Mouse (Mus musculus) midbrain, embryonic 14.5 days (tissue): ENCODE measurements around the gene Nop10. TPM values are rescaled to one million over a fixed set of nuclear protein-coding genes. Genes with fewer than 3 reads are reported as not detected.

ENCODE experiments used
- ATAC-seq: fragments of 200-750 bp; cut with Nextera tagmentation; 2 replicates; pipeline ENCODE4 v1.8.0; 2017; ENCODE audit warnings: moderate number of reproducible peaks, moderate library complexity; ENCODE audit not compliant: low FRiP score, low TSS enrichment
- DNase-seq: peaks from one replicate; pipeline ENCODE4 v3.0.0-alpha.2; 2015
- H3K27ac ChIP-seq: fragments of 300-500 bp; sonication (generic); replicated peaks from 2 replicates; pipeline ENCODE4 v1.5.1; 2014; ENCODE audit warnings: mild to moderate bottlenecking, low read depth, low read length, moderate library complexity
- H3K27me3 ChIP-seq: fragments of 300-500 bp; sonication (generic); 2 replicates; pipeline ENCODE4 v1.6.1; 2014; ENCODE audit warnings: low read length, control low read depth, mixed read lengths; ENCODE audit not compliant: control insufficient read depth, insufficient read depth
- H3K36me3 ChIP-seq: fragments of 300-500 bp; sonication (generic); 2 replicates; pipeline ENCODE4 v1.6.1; 2014; ENCODE audit warnings: low read length, control low read depth; ENCODE audit not compliant: control insufficient read depth, insufficient read depth
- H3K4me1 ChIP-seq: fragments of 300-500 bp; sonication (generic); 2 replicates; pipeline ENCODE4 v1.6.1; 2014; ENCODE audit warnings: mild to moderate bottlenecking, antibody characterized with exemption, low read length, control low read depth; ENCODE audit not compliant: control insufficient read depth, insufficient read depth
- H3K4me2 ChIP-seq: fragments of 300-500 bp; sonication (generic); 2 replicates; pipeline ENCODE4 v1.6.1; 2014; ENCODE audit warnings: mild to moderate bottlenecking, low read length, moderate library complexity
- H3K4me3 ChIP-seq: fragments of 300-500 bp; sonication (generic); replicated peaks from 2 replicates; pipeline ENCODE4 v1.5.1; 2014; ENCODE audit warnings: low read depth, low read length
- H3K9ac ChIP-seq: fragments of 300-500 bp; sonication (generic); replicated peaks from 2 replicates; pipeline ENCODE4 v1.6.1; 2014; ENCODE audit warnings: mild to moderate bottlenecking, low read length, moderate library complexity
- H3K9me3 ChIP-seq: fragments of 300-500 bp; sonication (generic); 2 replicates; pipeline ENCODE4 v1.6.1; 2016; ENCODE audit warnings: low read length, control low read depth, mixed read lengths; ENCODE audit not compliant: control insufficient read depth
- WGBS: fragments of 180-500 bp; shearing (Covaris S2); extraction: QIAGEN DNeasy Blood & Tissue Kit; methylation state at CpG from one replicate; pipeline ENCODE4 v1.1.7; 2014; 5-methylcytosine and 5-hydroxymethylcytosine counted together
- polyA plus RNA-seq: library from polyadenylated mRNA; unstranded; fragments of >200 nt; fragmentation: Nextera tagmentation; extraction: Ambion mirVana; gene quantifications from 2 replicates; pipeline ENCODE4 v1.2.1, GENCODE M21; 2014

The Nop10 gene
- polyA plus RNA-seq, 1 experiment from 2014 or later, result 136 TPM

- Histone ChIP-seq H3K4me3 (no peak overlapping the region), H3K36me3 (no peaks in the 10 kb centered on the region), H3K9ac (no peak overlapping the region), H3K27ac (no peak overlapping the region), H3K4me2 (no peak overlapping the region), H3K4me1 (no peaks in the 10 kb centered on the region), H3K27me3 (no peaks in the 10 kb centered on the region), H3K9me3 (no peaks in the 10 kb centered on the region)
- DNase-seq (no peak), ATAC-seq (no peak)
- 92% methylated on average over 2 of the region's 2 CpGs for WGBS
Observed at GRCm38 (mm10) chr2:112292823-112293222, 31.1 kb downstream of the Nop10 start.

DNA sequence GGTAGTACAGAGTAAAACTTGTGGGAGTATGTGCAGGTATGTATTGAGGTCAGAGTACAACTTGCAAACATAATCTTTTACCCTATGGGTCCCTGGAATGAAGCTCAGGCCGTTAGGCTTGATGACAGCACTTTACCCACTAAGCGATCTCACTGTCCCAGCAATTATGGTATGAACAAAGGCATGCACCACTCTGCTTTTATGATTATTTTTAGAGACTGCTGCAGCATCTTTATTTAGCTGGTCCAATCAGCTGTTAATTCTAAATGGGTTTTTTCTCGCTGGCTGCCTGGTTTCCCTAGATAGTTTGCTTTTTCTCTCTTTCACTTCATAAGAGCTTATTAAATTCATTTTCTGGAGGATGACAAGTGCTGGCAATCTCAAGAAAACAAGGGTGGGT lies 34.5 kb downstream of the Nop10 start:
- H3K4me1 ChIP-seq, result no peaks in the 10 kb centered on the region
- no peak overlapping the region for H3K4me2 ChIP-seq
- no peaks in the 10 kb centered on the region for H3K27me3 ChIP-seq
- no peaks in the 10 kb centered on the region for H3K36me3 ChIP-seq
- WGBS, result 83% methylated on average over 3 of the region's 3 CpGs
- no peak overlapping the region for H3K9ac ChIP-seq
- H3K27ac ChIP-seq, result no peak overlapping the region
- ATAC-seq, result no peak
- no peaks in the 10 kb centered on the region for H3K9me3 ChIP-seq
- DNase-seq, result no peak
- H3K4me3 ChIP-seq, result no peak overlapping the region

DNA sequence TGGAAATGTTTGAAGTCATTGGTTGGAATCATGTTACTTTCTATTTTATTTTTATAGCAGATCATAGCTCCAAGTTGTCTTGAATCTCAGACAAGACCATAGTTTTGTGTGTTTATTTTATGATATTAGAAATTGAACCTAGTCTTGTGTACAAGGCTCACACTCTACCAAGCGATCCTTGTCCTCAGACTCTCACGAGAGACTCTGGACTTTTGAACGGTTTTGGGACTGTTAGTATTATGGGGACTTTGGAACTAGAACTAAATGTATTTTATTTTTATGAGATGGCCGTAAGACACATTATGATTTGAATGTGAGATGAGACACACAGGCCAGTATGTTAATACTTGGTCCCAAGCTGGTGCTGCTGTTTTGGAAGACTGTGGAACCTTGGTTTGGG lies 36.5 kb downstream of the Nop10 start:
- Histone ChIP-seq H3K4me1 (no peaks in the 10 kb centered on the region), H3K4me2 (no peak overlapping the region), H3K27ac (no peak overlapping the region), H3K36me3 (no peaks in the 10 kb centered on the region), H3K9ac (no peak overlapping the region), H3K27me3 (no peaks in the 10 kb centered on the region), H3K9me3 (no peaks in the 10 kb centered on the region), H3K4me3 (no peak overlapping the region)
- WGBS, result 94% methylated on average over 4 of the region's 4 CpGs
- ATAC-seq, result no peak
- DNase-seq, result no peak

GRCm38 (mm10) chr2:112308671-112309070 lies 46.9 kb downstream of the Nop10 start:
- H3K4me2 ChIP-seq, result no peak overlapping the region
- no peak overlapping the region for H3K27ac ChIP-seq
- no peaks in the 10 kb centered on the region for H3K36me3 ChIP-seq
- H3K4me1 ChIP-seq, result no peaks in the 10 kb centered on the region
- DNase-seq, result no peak
- no peak overlapping the region for H3K4me3 ChIP-seq
- no peak overlapping the region for H3K9ac ChIP-seq
- ATAC-seq, result no peak
- no peaks in the 10 kb centered on the region for H3K9me3 ChIP-seq
- H3K27me3 ChIP-seq, result no peaks in the 10 kb centered on the region
- 98% methylated on average over 3 of the region's 3 CpGs for WGBS

- H3K27me3 ChIP-seq, result no peaks in the 10 kb centered on the region
- no peak overlapping the region for H3K4me3 ChIP-seq
- 84% methylated on average over 10 of the region's 10 CpGs for WGBS
- no peaks in the 10 kb centered on the region for H3K9me3 ChIP-seq
- H3K9ac ChIP-seq, result no peak overlapping the region
- DNase-seq (no peak), ATAC-seq (no peak)
- H3K4me2 ChIP-seq, result no peak overlapping the region
- no peak overlapping the region for H3K27ac ChIP-seq
- no peaks in the 10 kb centered on the region for H3K4me1 ChIP-seq
- no peaks in the 10 kb centered on the region for H3K36me3 ChIP-seq
Observed at GRCm38 (mm10) chr2:112309161-112309600, 47.5 kb downstream of the Nop10 start.

Other genes starting within 250 kb of the Nop10 start
- gene Olfr1310, start 249.2 kb upstream of the Nop10 start, polyA plus RNA-seq, result 0.22 TPM in 1 of 2 replicates, not detected in the other
- gene Olfr1311, start 237.5 kb upstream of the Nop10 start, polyA plus RNA-seq, result not detected in 2 replicates
- not detected in 2 replicates for gene Olfr1312, start 211.7 kb upstream of the Nop10 start, polyA plus RNA-seq
- gene Olfr1313, start 184.1 kb upstream of the Nop10 start, polyA plus RNA-seq, result not detected in 2 replicates
- not detected in 2 replicates for gene Olfr1314, start 165.1 kb upstream of the Nop10 start, polyA plus RNA-seq
- gene Olfr1315-ps1, start 146.5 kb upstream of the Nop10 start, polyA plus RNA-seq, result not detected in 2 replicates
- not detected in 2 replicates for gene Olfr1316, start 126.9 kb upstream of the Nop10 start, polyA plus RNA-seq
- not detected in 2 replicates for gene Olfr1317, start 121.6 kb upstream of the Nop10 start, polyA plus RNA-seq
- gene Olfr1318, start 107.7 kb upstream of the Nop10 start, polyA plus RNA-seq, result not detected in 2 replicates
- gene Lpcat4, start 22.5 kb upstream of the Nop10 start, polyA plus RNA-seq, result 13.9 and 18.7 TPM in 2 replicates
- 0.05 TPM in 1 of 2 replicates, not detected in the other for gene Nutm1, start 2.6 kb upstream of the Nop10 start, polyA plus RNA-seq
- 18.6 and 25.9 TPM in 2 replicates for gene Slc12a6, start 3.9 kb downstream of the Nop10 start, polyA plus RNA-seq
- gene Gm21985, start 4.4 kb downstream of the Nop10 start, polyA plus RNA-seq, result not detected in 2 replicates
- 147 and 187 TPM in 2 replicates for gene Emc4, start 106.1 kb downstream of the Nop10 start, polyA plus RNA-seq
- gene Katnbl1, start 117.3 kb downstream of the Nop10 start, polyA plus RNA-seq, result 33.3 and 39.0 TPM in 2 replicates
- gene Emc7, start 193.1 kb downstream of the Nop10 start, polyA plus RNA-seq, result 18.3 and 19.1 TPM in 2 replicates
- 0.30 and 0.93 TPM in 2 replicates for gene Chrm5, start 218.8 kb downstream of the Nop10 start, polyA plus RNA-seq
- gene Aven, start 231.0 kb downstream of the Nop10 start, polyA plus RNA-seq, result 3.2 and 4.5 TPM in 2 replicates